Mouse (Mus musculus) telencephalon, adult 2 months (tissue): ENCODE measurements around the gene Ptprj.

Source experiments
- DNase-seq: peaks from one replicate; pipeline ENCODE4 v3.0.0-alpha.2; 2011; ENCODE audit warnings: low read depth, low spot score

Ptprj gene

DNA sequence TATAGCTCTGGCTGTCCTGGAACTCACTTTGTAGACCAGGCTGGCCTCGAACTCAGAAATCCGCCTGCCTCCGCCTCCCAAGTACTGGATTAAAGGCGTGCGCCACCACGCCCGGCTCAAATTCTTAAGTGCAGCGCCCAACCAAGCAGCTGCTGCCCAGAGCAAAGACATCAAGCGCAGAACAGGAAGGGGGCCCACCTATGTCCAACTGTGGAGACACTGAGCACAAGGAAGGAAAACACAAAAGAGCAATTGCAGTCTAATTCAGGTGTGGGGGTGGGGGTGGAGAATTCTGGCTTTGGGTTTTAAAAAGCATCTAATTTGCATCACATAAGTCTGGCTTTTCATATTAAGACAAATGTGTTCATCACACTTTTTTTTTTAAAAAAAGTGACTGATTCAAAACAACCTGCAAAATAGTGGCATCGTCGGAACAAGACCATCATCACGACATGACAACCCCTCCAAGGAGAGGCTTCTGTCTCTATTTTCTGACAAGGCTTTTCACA, 20.7 kb downstream of the Ptprj start:
- no peak for DNase-seq

DNA sequence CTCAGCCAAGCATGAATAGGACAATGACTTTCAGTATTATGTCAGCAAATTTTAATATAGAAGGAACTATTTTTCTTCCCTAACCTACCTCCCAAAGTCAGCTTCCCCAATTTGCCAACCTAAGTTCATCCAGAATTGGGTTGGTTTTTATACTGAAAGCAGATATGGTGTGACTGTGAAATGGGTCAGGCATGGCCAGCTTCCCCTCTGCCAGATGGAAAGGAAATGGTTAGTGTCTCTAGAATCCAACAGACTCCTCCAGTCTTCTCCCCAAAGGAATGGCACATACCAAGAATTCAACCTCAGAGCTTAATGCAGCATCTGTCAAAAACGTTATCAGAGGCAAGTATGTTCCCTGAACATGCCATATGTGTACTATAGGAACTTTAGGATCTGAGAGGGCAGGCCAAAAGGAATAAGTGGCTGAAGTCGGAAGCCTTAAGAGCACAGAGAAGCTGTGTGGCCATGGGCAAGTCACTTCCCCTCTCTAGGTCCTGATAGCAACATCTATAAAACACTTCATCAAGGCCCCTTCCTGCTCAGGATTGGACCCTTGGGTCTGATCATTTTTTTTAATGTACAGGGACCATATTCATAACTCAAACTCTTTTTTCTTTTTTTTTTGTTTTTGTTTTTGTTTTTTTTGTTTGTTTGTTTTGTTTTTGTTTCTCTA, 21.3 kb downstream of the Ptprj start:
- DNase-seq = no peak

DNA sequence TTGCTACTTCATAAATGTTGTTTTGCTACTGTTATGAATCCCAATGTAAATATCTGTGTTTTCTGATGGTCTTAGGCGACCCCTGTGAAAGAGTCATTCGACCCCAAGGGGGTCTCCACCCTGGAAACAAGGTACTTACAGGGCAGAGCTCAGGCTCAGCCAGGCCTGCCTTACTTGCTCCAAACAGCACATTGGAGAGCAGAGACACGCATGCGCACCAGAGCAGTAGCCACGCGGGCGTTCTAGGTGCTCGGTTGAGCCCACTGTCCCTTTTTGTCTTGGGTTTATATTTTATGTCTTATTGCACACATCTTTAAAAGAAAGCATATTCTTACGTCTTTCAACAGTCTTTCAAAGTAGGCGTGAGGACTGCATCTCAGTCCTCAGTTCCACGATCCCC, 22.1 kb downstream of the Ptprj start:
- DNase-seq = no peak

GRCm38 (mm10) chr2:90557913-90558312, 22.5 kb downstream of the Ptprj start:
- no peak for DNase-seq

- DNase-seq = no peak
Observed at GRCm38 (mm10) chr2:90555744-90556143, 24.7 kb downstream of the Ptprj start.

DNA sequence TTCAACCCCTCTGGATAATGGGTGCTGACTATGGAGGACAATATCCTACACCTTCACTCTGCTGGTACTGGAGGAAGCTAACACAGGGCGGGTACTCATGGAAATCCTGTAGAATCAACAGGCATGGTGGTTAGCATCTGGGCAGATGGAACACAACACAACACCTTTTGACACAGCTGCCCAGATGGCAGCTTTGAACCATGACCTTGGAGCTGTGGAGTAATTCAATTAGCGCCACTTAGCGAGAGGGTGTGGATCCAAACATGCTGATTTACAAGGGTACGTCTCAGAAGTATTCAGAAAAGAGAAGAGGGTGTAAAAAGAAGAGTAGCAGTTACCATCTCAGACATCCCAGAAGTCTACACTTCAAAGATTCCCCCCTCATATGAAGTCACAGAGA, 25.6 kb downstream of the Ptprj start:
- DNase-seq = no peak

DNA sequence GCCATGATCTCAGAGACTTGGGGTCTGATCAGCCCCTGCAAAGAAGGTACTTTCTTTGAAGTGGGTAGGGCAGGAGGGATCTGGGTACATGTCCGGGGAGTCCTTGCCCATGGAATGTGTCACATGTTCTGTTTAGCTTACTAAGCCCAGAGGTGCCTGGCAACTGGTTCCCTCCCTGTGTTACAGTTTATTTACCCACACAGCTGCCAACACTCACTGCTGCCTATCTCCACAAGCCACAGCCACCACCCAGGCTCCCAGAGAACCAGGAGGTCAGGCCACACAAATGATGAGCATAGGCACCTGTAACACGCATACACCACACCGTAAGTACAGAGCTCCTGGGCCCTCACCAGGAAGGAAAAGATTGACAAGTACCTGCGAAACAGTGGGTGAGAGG, 26.6 kb downstream of the Ptprj start:
- no peak for DNase-seq

DNA sequence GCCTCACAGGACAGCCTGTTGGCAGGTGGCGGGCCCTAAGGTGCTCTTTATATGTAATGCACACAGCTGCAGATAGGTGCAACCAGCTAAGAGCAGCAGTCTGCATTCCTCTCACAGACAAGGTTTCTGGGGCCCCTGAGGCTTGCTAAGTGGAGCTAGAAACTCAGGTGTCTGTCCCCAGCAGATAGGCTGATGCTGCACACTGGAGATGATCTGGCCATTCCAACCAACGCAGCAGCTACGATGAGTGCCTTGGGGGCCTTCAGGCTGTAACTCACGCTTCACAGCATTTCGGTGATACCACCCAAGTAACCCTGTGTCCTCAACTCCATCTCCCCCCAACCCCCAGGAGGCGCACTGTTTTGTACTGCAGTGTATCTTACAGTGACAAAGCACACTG, 29.8 kb downstream of the Ptprj start:
- DNase-seq = no peak

GRCm38 (mm10) chr2:90548541-90548940, 31.9 kb downstream of the Ptprj start:
- no peak for DNase-seq

GRCm38 (mm10) chr2:90547144-90547609, 33.3 kb downstream of the Ptprj start:
- no peak for DNase-seq

- DNase-seq = no peak
Observed at GRCm38 (mm10) chr2:90545261-90545660, 35.2 kb downstream of the Ptprj start.

- DNase-seq = no peak
Observed at GRCm38 (mm10) chr2:90543989-90544388, 36.5 kb downstream of the Ptprj start.

- no peak for DNase-seq
Observed at GRCm38 (mm10) chr2:90543106-90543702, 37.2 kb downstream of the Ptprj start.

DNA sequence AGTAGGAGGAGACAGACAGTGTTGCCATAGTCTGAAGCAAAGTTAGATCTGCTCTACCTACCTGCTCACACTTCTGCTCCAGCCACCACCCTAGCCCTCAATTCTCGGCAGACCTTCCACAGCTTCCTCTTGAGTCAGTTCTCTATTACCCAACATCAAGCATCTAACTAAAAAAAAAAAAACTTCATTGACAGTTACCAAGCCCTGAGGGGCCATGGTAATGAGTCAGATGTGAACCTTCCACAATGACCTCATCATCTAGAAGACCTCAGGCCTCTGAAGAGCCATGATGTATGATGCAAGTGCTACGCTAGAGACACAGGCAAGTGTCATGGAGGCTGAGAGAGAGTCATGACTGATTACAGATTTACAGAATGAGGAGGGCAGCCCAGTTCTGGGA, 37.8 kb downstream of the Ptprj start:
- no peak for DNase-seq

- DNase-seq = no peak
Observed at GRCm38 (mm10) chr2:90539206-90539605, 41.2 kb downstream of the Ptprj start.

- no peak for DNase-seq
Observed at GRCm38 (mm10) chr2:90537244-90537643, 43.2 kb downstream of the Ptprj start.

DNA sequence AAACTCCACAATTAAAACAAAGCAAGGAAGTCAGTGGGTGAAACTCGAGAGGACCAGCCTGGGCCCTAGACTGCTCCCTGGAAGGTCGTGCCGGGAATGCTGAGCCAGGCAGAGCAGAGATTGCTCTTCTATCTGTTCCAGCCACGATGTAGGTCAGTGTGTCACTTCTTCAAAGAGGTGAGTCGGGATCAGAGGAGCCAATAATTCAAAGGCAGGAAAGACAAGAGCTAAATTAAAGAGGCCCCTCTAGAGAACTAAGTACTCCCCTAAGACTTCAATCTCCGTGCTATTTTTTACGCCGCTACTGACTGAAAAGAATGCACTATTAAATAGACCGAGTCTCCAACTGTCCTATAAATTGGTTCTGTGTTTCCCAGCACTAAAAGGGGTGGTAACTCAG, 43.9 kb downstream of the Ptprj start:
- no peak for DNase-seq

DNA sequence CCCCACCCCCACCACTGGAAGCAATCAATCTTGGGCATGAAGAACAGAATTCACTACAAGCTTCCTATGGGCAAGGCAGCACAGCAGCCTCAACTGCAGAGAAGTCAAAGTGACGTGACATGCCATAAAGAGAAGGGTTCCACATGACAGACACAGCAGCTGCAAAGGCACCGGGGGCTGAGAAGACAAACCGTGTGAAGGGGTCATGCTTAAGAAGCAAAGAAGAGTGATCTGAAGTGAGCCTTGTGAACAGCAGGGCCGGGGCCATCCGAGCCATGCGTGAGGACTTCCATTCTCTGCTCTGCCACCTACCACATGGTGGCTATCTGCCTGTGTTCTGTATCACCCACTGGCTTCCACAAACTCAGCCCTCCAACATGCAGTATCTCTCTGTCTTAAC, 45.7 kb downstream of the Ptprj start:
- no peak for DNase-seq

GRCm38 (mm10) chr2:90533944-90534343, 46.5 kb downstream of the Ptprj start:
- DNase-seq = no peak

- no peak for DNase-seq
Observed at GRCm38 (mm10) chr2:90532095-90532494, 48.4 kb downstream of the Ptprj start.

DNA sequence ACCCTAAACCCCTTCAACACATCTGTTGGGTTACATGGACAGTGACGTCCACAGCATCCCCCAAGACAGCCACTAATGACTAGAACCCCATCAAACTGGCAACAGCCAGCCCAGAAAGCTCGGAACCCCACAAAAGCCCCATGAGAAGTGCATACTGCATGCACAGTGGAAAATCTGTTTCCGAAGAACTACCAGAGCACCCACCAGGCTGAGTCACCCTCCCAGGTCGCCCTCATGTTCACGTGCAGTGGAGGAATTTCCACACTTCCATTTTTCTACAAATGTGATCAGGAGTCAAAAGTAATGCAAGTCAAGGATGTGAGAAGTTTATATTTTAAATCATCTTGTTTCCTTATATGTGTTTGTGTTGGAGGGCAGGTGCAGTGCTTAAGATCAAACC, 52.3 kb downstream of the Ptprj start:
- DNase-seq = no peak

- no peak for DNase-seq
Observed at GRCm38 (mm10) chr2:90526971-90527370, 53.5 kb downstream of the Ptprj start.

DNA sequence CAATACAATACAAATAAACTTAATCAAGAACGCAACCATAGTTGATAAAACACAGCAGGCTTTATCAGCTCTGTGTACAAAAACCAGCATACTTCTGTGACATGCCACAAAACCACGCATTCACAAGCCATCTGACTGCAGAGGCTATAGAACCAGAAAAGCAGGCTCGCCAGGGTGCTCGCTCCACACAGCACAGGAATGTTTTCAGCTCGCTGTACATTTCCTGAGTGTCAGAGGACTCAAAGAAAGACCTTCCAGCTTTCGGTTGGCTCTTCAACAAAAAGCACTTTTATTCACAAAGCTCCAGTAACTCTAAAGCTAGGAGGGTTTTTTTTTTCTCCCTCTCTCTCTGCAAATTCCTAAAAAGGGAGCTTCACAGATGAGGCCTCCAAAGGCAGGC, 53.9 kb downstream of the Ptprj start:
- DNase-seq = no peak
